Mouse (Mus musculus) cerebellum, adult 2 months (tissue): ENCODE measurements around the gene Mef2d.

Experiments used
- CTCF ChIP-seq: fragments of 200-500 bp; IDR thresholded peaks from 2 replicates; pipeline ENCODE4 v1.5.1; 2011; ENCODE audit warnings: low read depth, mild to moderate bottlenecking, control low read depth, low read length, moderate library complexity, borderline replicate concordance; ENCODE audit not compliant: insufficient read depth
- POLR2A ChIP-seq: fragments of 200-500 bp; IDR thresholded peaks from 2 replicates; pipeline ENCODE4 v1.6.1; 2011; ENCODE audit warnings: low read length, control low read depth, borderline replicate concordance; ENCODE audit not compliant: insufficient read depth

- TF ChIP-seq CTCF: no peak
- no peak for TF ChIP-seq POLR2A
These were observed 6.2 kb downstream of the Mef2d start for GRCm38 (mm10) chr3:88148354-88148753.
